Mouse (Mus musculus) neural tube, embryonic 13.5 days (tissue): ENCODE results near the gene Axdnd1. TPM values are rescaled to one million over a fixed set of nuclear protein-coding genes. Genes with fewer than 3 reads are reported as not detected.

Experiments used
- ATAC-seq: fragments of 200-750 bp; cut with Nextera tagmentation; 2 replicates; pipeline ENCODE4 v1.8.0; 2017; ENCODE audit warnings: low read depth, mild to moderate bottlenecking, moderate TSS enrichment, moderate library complexity
- H3K27ac ChIP-seq: fragments of 300-500 bp; sonication (generic); replicated peaks from 2 replicates; pipeline ENCODE4 v1.5.1; 2015; ENCODE audit warnings: moderate library complexity, mild to moderate bottlenecking, inconsistent platforms
- H3K27me3 ChIP-seq: fragments of 300-500 bp; sonication (generic); 2 replicates; pipeline ENCODE4 v1.6.1; 2015; ENCODE audit warnings: mild to moderate bottlenecking, inconsistent platforms
- H3K36me3 ChIP-seq: fragments of 300-500 bp; sonication (generic); 2 replicates; pipeline ENCODE4 v1.6.1; 2015; ENCODE audit warnings: mild to moderate bottlenecking, inconsistent platforms
- H3K4me1 ChIP-seq: fragments of 300-500 bp; sonication (generic); replicated peaks from 2 replicates; pipeline ENCODE4 v1.6.1; 2015; ENCODE audit warnings: inconsistent platforms
- H3K4me2 ChIP-seq: fragments of 300-500 bp; sonication (generic); 2 replicates; pipeline ENCODE4 v1.6.1; 2015; ENCODE audit warnings: inconsistent platforms, mild to moderate bottlenecking, moderate library complexity
- H3K4me3 ChIP-seq: fragments of 300-500 bp; sonication (generic); 2 replicates; pipeline ENCODE4 v1.5.1; 2015; ENCODE audit warnings: mild to moderate bottlenecking, inconsistent platforms
- H3K9ac ChIP-seq: fragments of 300-500 bp; sonication (generic); 2 replicates; pipeline ENCODE4 v1.6.1; 2015; ENCODE audit warnings: moderate library complexity, mild to moderate bottlenecking, inconsistent platforms
- H3K9me3 ChIP-seq: fragments of 300-500 bp; sonication (generic); 2 replicates; pipeline ENCODE4 v1.6.1; 2016; ENCODE audit warnings: inconsistent platforms
- WGBS: fragments of 180-500 bp; shearing (Covaris S2); methylation state at CpG from one replicate; pipeline ENCODE4 v1.1.7; 2015; 5-methylcytosine and 5-hydroxymethylcytosine counted together
- polyA plus RNA-seq: library from polyadenylated mRNA; unstranded; fragments of >200 nt; fragmentation: Nextera tagmentation; extraction: Ambion mirVana; gene quantifications from 2 replicates; pipeline ENCODE4 v1.2.1, GENCODE M21; 2015

Gene Axdnd1
- polyA plus RNA-seq, 1 experiment from 2014 or later = 0.27 TPM

- H3K27ac ChIP-seq = no peak overlapping the region
- WGBS = 88% methylated on average over 2 of the region's 2 CpGs
- no peaks in the 10 kb centered on the region for H3K4me1 ChIP-seq
Observed at GRCm38 (mm10) chr1:156455005-156455758, 34.2 kb upstream of the Axdnd1 start.

GRCm38 (mm10) chr1:156454384-156454783 lies 33.4 kb upstream of the Axdnd1 start:
- no peaks in the 10 kb centered on the region for H3K4me1 ChIP-seq
- H3K36me3 ChIP-seq = peaks cover 3% of the 10 kb centered on the region; the same call in 1 of the 2 replicates
- ATAC-seq = no peak
- H3K9me3 ChIP-seq = no peaks in the 10 kb centered on the region
- no peak overlapping the region for H3K27ac ChIP-seq
- H3K27me3 ChIP-seq = no peaks in the 10 kb centered on the region
- WGBS = 33% methylated on average over 7 of the region's 7 CpGs
- no peak overlapping the region for H3K4me3 ChIP-seq
- no peak overlapping the region for H3K9ac ChIP-seq
- no peak overlapping the region for H3K4me2 ChIP-seq

More at GRCm38 (mm10) chr1:156455005-156455758, 34.2 kb upstream of the Axdnd1 start:
- Histone ChIP-seq H3K4me3 (no peak overlapping the region), H3K4me2 (no peak overlapping the region), H3K36me3 (peaks cover 3% of the 10 kb centered on the region; the same call in 1 of the 2 replicates), H3K27me3 (no peaks in the 10 kb centered on the region), H3K9me3 (no peaks in the 10 kb centered on the region), H3K9ac (no peak overlapping the region)
- ATAC-seq = no peak

DNA sequence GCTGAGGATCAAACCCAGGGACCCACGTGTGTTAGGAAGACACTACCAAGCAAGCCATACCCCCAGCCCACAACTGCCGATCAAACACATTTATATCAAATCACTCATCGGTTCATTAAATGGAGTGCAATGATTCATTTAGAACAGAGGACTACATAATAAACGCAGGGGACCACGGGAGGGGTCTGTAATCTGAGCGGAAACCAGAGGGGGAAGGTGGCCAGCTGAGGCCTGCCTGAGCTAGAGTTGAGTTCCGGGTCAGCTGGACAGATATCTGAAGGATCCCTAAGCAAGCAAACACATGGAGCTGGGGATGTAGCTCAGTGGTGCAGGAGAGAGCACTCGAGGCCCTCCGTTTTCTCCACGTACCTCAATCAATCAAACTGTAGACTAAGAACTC lies 32.9 kb upstream of the Axdnd1 start:
- 67% methylated on average over 10 of the region's 10 CpGs for WGBS
- Histone ChIP-seq H3K4me3 (no peak overlapping the region), H3K36me3 (peaks cover 3% of the 10 kb centered on the region; the same call in 1 of the 2 replicates), H3K4me2 (no peak overlapping the region), H3K4me1 (no peaks in the 10 kb centered on the region), H3K27me3 (no peaks in the 10 kb centered on the region), H3K9ac (no peak overlapping the region), H3K27ac (no peak overlapping the region), H3K9me3 (no peaks in the 10 kb centered on the region)
- no peak for ATAC-seq

DNA sequence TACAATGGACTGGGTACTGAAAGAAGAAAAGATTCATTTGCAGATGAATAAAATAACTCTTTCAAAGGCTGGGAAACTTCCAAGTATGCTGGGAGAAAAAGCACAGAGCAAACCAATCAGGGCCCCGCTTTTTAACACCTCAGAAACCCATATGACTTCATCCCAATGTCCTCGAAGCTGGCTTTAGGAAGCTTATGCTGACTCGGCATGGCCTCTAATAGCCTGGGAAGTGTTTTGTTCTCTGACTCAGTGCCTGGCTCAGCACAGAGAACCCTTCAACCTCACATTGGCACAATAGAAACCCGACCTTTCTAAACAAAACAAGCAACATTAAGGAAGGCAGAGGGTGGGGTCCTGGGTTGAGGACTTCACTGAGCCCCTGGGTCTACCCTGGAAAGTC lies 29.5 kb upstream of the Axdnd1 start:
- Histone ChIP-seq H3K27ac (no peak overlapping the region), H3K4me2 (no peak overlapping the region), H3K27me3 (no peaks in the 10 kb centered on the region), H3K9ac (no peak overlapping the region), H3K9me3 (no peaks in the 10 kb centered on the region), H3K36me3 (no peaks in the 10 kb centered on the region), H3K4me3 (no peak overlapping the region), H3K4me1 (no peaks in the 10 kb centered on the region)
- WGBS = 40% methylated on average over 4 of the region's 4 CpGs
- no peak for ATAC-seq

DNA sequence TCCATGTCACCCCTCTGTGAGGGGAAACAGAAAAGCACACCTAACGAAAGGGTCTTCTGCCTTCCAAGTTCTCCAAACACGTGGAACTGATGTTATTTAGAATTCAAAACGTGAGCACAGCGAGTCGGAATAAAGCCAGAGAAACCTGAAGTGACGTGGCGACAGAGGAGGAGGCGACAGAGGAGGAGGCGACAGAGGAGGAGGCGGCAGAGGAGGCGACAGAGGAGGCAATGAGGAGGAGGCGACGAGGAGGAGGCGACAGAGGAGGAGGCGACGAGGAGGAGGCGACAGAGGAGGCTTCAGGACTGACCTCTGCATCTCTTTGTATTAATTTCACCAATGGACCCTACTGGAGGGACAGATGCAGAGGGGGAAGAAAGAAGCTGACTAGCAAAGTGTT lies 28.7 kb upstream of the Axdnd1 start:
- 86% methylated on average over 17 of the region's 17 CpGs for WGBS
- H3K9me3 ChIP-seq = no peaks in the 10 kb centered on the region
- no peak for ATAC-seq
- H3K27ac ChIP-seq = no peak overlapping the region
- H3K36me3 ChIP-seq = no peaks in the 10 kb centered on the region
- H3K27me3 ChIP-seq = no peaks in the 10 kb centered on the region
- no peak overlapping the region for H3K4me3 ChIP-seq
- H3K9ac ChIP-seq = no peak overlapping the region
- no peaks in the 10 kb centered on the region for H3K4me1 ChIP-seq
- H3K4me2 ChIP-seq = no peak overlapping the region

DNA sequence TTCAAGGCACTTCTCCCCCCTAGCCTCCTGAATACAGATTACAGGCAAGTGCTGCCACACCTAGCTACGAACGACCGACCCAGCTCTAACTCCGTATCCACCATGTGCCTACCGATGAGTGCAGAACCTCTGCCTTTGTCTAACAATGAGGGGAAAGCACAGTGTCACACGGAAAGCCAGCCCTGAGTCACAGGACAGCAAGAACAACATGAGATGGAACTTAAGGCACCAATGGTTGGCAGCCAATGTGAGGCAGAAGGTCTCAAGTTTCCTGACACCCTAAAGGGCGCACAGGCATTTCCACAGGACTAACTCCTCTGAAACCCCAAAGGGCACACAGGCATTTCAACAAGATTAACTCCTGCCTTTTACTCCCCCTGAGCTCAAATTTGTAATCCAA lies 28.1 kb upstream of the Axdnd1 start:
- WGBS = 82% methylated on average over 7 of the region's 7 CpGs
- no peak overlapping the region for H3K4me3 ChIP-seq
- no peaks in the 10 kb centered on the region for H3K9me3 ChIP-seq
- H3K4me1 ChIP-seq = no peaks in the 10 kb centered on the region
- H3K9ac ChIP-seq = no peak overlapping the region
- no peaks in the 10 kb centered on the region for H3K27me3 ChIP-seq
- no peaks in the 10 kb centered on the region for H3K36me3 ChIP-seq
- H3K4me2 ChIP-seq = no peak overlapping the region
- no peak for ATAC-seq
- H3K27ac ChIP-seq = no peak overlapping the region

DNA sequence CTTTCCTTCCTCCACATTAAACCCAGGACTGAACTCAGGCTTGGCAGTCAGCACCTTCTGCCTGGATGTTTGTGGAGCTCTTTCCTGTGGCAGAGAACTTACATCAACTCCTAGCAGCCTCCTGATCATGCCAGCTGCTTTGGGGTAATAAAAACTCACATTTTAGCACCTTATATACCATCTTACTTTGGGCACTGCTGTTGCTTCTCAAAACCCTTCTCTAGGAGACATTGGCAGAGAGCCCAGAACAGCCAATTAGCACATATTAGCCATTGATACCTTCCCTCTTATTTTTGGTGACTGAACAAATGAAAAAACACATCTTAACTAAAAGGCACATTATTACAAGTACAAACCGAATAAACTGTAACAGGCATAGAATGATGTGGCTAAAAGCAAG lies 24.1 kb upstream of the Axdnd1 start:
- Histone ChIP-seq H3K9me3 (no peaks in the 10 kb centered on the region), H3K4me1 (no peaks in the 10 kb centered on the region), H3K9ac (no peak overlapping the region), H3K4me2 (no peak overlapping the region), H3K27me3 (no peaks in the 10 kb centered on the region), H3K36me3 (peaks cover 17% of the 10 kb centered on the region; the same call in 1 of the 2 replicates), H3K4me3 (no peak overlapping the region), H3K27ac (no peak overlapping the region)
- WGBS = 85% methylated on average over 1 of the region's 1 CpGs
- ATAC-seq = no peak

DNA sequence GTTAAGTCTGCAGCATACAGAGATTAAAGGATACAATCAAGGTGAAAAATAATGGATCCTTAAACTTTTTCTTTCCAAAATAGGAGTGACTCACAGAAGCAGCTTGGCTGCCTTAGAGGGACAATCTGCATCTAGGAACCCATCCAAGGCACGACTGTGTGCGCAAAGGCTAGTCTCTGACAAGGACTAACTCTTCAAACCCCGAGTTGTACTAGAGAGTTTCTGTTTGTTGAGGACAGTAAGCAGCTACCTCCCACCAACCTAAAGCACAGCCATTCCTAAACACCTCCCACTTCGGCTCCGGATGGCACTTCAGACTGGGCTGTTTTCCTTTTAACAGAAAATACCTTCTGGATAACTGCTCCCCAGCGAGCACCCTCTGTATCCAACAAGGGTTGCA lies 21.8 kb upstream of the Axdnd1 start:
- Histone ChIP-seq H3K36me3 (peaks cover 32% of the 10 kb centered on the region; the same call in 1 of the 2 replicates), H3K9me3 (no peaks in the 10 kb centered on the region), H3K4me2 (no peak overlapping the region), H3K4me1 (no peaks in the 10 kb centered on the region), H3K9ac (no peak overlapping the region), H3K27me3 (no peaks in the 10 kb centered on the region), H3K4me3 (no peak overlapping the region), H3K27ac (no peak overlapping the region)
- ATAC-seq = no peak
- 86% methylated on average over 6 of the region's 6 CpGs for WGBS

DNA sequence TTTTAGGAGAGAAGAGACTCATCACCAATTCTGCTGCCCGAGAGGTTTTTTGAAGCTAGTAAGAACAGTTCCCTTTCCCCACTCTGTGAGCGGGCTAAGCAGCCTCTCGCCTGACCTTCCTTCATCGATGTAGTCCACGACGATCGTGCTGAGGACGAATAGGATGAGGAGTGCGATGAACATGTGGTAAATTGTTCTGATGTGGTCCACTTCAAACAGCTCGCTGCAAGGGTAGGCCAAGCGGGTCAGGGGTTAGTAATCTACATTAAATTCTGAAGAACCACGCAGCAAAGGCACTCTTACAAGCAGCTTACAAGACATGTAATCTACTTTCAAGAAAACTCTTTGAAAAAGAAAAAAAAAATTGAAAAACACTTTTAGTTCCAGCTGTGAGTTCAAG lies 21.3 kb upstream of the Axdnd1 start:
- Histone ChIP-seq H3K4me1 (no peaks in the 10 kb centered on the region), H3K27ac (no peak overlapping the region), H3K9ac (no peak overlapping the region), H3K36me3 (peaks cover 36% of the 10 kb centered on the region), H3K27me3 (no peaks in the 10 kb centered on the region), H3K4me2 (no peak overlapping the region), H3K4me3 (no peak overlapping the region), H3K9me3 (no peaks in the 10 kb centered on the region)
- WGBS = 96% methylated on average over 12 of the region's 12 CpGs
- ATAC-seq = no peak

DNA sequence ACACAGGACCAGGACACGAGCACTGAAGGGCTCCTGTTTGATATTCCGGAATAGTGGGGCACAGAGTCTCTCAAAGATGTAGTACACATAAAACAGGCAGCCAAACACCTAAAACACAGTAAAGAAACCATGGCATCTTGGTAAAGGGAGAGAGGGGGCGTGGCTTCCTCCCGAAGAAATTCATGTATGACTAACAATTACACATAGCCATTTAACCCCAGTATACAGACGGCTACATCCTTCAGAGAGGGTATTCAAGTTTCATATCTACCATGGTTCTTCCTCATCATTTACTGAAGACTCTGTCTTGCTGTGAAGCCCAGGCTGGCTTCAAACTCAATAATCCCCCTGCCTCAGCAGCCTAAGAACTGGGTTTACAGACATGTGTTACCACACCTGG lies 16.8 kb upstream of the Axdnd1 start:
- WGBS = 90% methylated on average over 5 of the region's 5 CpGs
- Histone ChIP-seq H3K36me3 (peaks cover 55% of the 10 kb centered on the region), H3K4me2 (no peak overlapping the region)

GRCm38 (mm10) chr1:156437016-156437708 lies 16.2 kb upstream of the Axdnd1 start:
- no peak for ATAC-seq
- Histone ChIP-seq H3K9ac (no peak overlapping the region), H3K4me3 (no peak overlapping the region), H3K27me3 (no peaks in the 10 kb centered on the region), H3K4me1 (no peaks in the 10 kb centered on the region), H3K9me3 (no peaks in the 10 kb centered on the region), H3K27ac (no peak overlapping the region), H3K4me2 (no peak overlapping the region), H3K36me3 (peaks cover 60% of the 10 kb centered on the region)
- WGBS = 96% methylated on average over 8 of the region's 8 CpGs

More for the DNA sequence above, 16.8 kb upstream of the Axdnd1 start:
- H3K4me3 ChIP-seq = no peak overlapping the region
- H3K27me3 ChIP-seq = no peaks in the 10 kb centered on the region
- no peaks in the 10 kb centered on the region for H3K9me3 ChIP-seq
- no peak for ATAC-seq
- H3K4me1 ChIP-seq = no peaks in the 10 kb centered on the region
- no peak overlapping the region for H3K9ac ChIP-seq
- no peak overlapping the region for H3K27ac ChIP-seq

DNA sequence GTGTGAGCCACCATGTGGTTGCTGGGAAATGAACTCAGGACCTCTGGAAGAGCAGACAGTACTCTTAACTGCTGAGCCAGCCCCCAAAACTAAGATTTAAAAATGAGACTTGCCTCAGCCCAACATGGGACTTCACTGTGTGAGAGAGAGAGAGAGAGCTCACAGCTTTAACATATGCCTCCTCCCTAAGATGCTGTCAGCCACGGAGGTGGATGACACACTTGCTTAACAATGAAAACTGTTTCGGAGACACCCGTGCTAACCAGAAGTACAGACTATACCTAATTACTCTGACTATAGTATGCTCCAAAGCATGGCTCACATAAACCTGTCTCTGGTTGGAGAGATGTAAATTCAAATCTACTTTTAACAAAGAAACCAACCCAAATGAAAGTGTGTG lies 12.5 kb upstream of the Axdnd1 start:
- Histone ChIP-seq H3K27me3 (no peaks in the 10 kb centered on the region), H3K4me1 (no peaks in the 10 kb centered on the region), H3K36me3 (peaks cover 44% of the 10 kb centered on the region), H3K9ac (no peak overlapping the region), H3K27ac (no peak overlapping the region), H3K9me3 (no peaks in the 10 kb centered on the region), H3K4me2 (no peak overlapping the region), H3K4me3 (no peak overlapping the region)
- WGBS = 87% methylated on average over 3 of the region's 3 CpGs
- no peak for ATAC-seq
